Mouse (Mus musculus): ENCODE results near the gene Fgfr2. TPM values are rescaled to one million over a fixed set of nuclear protein-coding genes. Genes with fewer than 3 reads are reported as not detected.

The Fgfr2 gene
- polyA plus RNA-seq, 1 experiment from 2014 or later: 133 TPM

- Histone ChIP-seq H3K9me3 (ENCODE audit: control insufficient read depth, low read length) (no peaks in the 10 kb centered on the region), H3K27ac (ENCODE audit: low read depth, low read length) (no peak overlapping the region), H3K4me1 (ENCODE audit: control insufficient read depth, insufficient read depth, low read length) (peaks cover 18% of the 10 kb centered on the region)
Observed at GRCm38 (mm10) chr7:130715467-130715866, 2407.7 kb downstream of the Fgfr2 start.

GRCm38 (mm10) chr7:130713319-130713718, 2409.8 kb downstream of the Fgfr2 start:
- peaks cover 15% of the 10 kb centered on the region for H3K4me1 ChIP-seq (ENCODE audit: control insufficient read depth, insufficient read depth, low read length)
- no peaks in the 10 kb centered on the region for H3K9me3 ChIP-seq (ENCODE audit: control insufficient read depth, low read length)
- peaks cover 6% of the 10 kb centered on the region; the same call in 1 of the 2 replicates for H3K36me3 ChIP-seq (ENCODE audit: control insufficient read depth, insufficient read depth, low read length)
- no peaks in the 10 kb centered on the region for H3K27me3 ChIP-seq (ENCODE audit: control insufficient read depth, insufficient read depth, low read length)
- ATAC-seq (ENCODE audit: low FRiP score, low TSS enrichment): no peak
- no peak overlapping the region for H3K4me2 ChIP-seq (replicated peaks; ENCODE audit: low read depth, low read length)
- 73% methylated on average over 6 of the region's 6 CpGs for WGBS
- no peak overlapping the region for H3K9ac ChIP-seq (ENCODE audit: low read depth, low read length)
- no peak overlapping the region for H3K27ac ChIP-seq (ENCODE audit: low read depth, low read length)
- H3K4me3 ChIP-seq (ENCODE audit: low read length): no peak overlapping the region

More at GRCm38 (mm10) chr7:130715467-130715866, 2407.7 kb downstream of the Fgfr2 start:
- Histone ChIP-seq H3K36me3 (ENCODE audit: control insufficient read depth, insufficient read depth, low read length) (peaks cover 10% of the 10 kb centered on the region; the same call in 1 of the 2 replicates), H3K27me3 (ENCODE audit: control insufficient read depth, insufficient read depth, low read length) (no peaks in the 10 kb centered on the region), H3K4me2 (replicated peaks; ENCODE audit: low read depth, low read length) (no peak overlapping the region), H3K9ac (ENCODE audit: low read depth, low read length) (no peak overlapping the region), H3K4me3 (ENCODE audit: low read length) (no peak overlapping the region)
- ATAC-seq (ENCODE audit: low FRiP score, low TSS enrichment): no peak
- WGBS: 97% methylated on average over 3 of the region's 3 CpGs

DNA sequence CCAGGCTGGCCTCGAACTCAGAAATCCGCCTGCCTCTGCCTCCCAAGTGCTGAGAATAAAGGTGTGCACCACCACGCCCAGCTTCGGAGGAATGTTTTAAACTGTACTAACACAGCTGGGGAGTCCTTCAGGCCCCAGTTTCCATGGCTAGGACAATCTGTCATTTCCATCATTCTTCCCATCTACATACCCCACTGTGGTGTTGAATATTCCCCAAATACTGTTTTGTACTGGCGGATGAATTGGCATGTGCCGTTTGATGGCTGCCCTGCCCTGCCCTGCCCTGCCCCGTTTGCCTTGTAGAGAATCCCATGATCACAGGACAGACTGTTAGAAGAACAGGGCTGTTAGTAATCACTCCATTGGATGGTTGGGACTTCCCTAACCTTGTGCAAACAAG, 2411.3 kb downstream of the Fgfr2 start:
- H3K4me1 ChIP-seq (ENCODE audit: control insufficient read depth, insufficient read depth, low read length): peaks cover 21% of the 10 kb centered on the region
- H3K9ac ChIP-seq (ENCODE audit: low read depth, low read length): no peak overlapping the region
- H3K4me2 ChIP-seq (replicated peaks; ENCODE audit: low read depth, low read length): no peak overlapping the region
- no peak for ATAC-seq (ENCODE audit: low FRiP score, low TSS enrichment)
- H3K9me3 ChIP-seq (ENCODE audit: control insufficient read depth, low read length): no peaks in the 10 kb centered on the region
- no peak overlapping the region for H3K27ac ChIP-seq (ENCODE audit: low read depth, low read length)
- WGBS: 87% methylated on average over 7 of the region's 7 CpGs
- H3K27me3 ChIP-seq (ENCODE audit: control insufficient read depth, insufficient read depth, low read length): no peaks in the 10 kb centered on the region
- no peak overlapping the region for H3K4me3 ChIP-seq (ENCODE audit: low read length)
- H3K36me3 ChIP-seq (ENCODE audit: control insufficient read depth, insufficient read depth, low read length): peaks cover 2% of the 10 kb centered on the region; the same call in 1 of the 2 replicates

DNA sequence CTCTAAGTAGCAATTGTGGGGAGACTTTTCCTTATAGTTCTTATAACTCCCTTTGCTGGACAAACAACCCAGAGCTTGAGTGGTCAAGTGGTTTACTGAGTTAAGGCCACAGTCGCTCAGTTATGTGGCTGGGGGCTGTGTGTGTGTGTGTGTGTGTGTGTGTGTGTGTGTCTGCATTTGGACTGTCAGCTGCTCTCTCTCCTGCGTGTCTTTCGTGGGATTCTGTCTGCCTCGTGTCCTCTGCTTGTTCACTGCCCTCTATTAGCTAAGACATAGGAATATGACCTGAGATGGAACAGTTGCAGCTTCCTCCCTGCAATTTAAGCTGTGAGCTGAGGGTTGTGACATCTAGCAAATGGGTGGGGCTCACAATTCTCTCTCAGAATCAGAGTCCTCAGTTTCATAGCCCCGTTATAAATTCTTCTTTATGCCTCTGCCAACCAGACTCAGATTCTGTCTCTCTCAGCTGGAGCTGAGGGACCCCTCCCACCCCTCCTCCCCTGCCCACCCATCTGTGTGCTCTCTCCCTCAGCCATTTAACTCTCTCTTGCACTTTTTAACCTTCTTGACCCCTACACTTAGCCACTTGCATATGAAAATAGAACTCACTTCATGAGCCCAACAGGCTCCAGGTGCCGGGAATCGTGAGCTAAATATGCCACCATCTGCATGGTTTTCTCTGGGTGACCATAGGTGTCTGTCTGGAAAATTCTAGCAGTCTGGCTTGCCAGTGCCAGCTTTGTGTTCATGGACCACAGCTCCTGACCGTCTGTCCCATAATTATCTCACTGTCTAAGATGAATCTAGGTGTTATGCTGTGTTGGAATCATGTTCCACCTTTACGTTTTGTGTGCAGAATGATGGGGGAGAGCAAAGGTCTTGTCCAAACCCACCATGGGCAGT, 2413.5 kb downstream of the Fgfr2 start:
- Histone ChIP-seq H3K27ac (ENCODE audit: low read depth, low read length) (0 out of 2 replicates have a peak overlapping the region, but pooled peaks have one; percentile 14), H3K9ac (ENCODE audit: low read depth, low read length) (no peak overlapping the region), H3K27me3 (ENCODE audit: control insufficient read depth, insufficient read depth, low read length) (no peaks in the 10 kb centered on the region), H3K9me3 (ENCODE audit: control insufficient read depth, low read length) (no peaks in the 10 kb centered on the region), H3K4me1 (ENCODE audit: control insufficient read depth, insufficient read depth, low read length) (peaks cover 21% of the 10 kb centered on the region), H3K4me2 (replicated peaks; ENCODE audit: low read depth, low read length) (no peak overlapping the region), H3K36me3 (ENCODE audit: control insufficient read depth, insufficient read depth, low read length) (no peaks in the 10 kb centered on the region), H3K4me3 (ENCODE audit: low read length) (no peak overlapping the region)
- WGBS: 40% methylated on average over 9 of the region's 9 CpGs
- ATAC-seq (ENCODE audit: low FRiP score, low TSS enrichment): peak; percentile 14; the same call in 1 of the 2 replicates

- Histone ChIP-seq H3K9ac (ENCODE audit: low read depth, low read length) (no peak overlapping the region), H3K4me3 (ENCODE audit: low read length) (no peak overlapping the region), H3K27ac (ENCODE audit: low read depth, low read length) (peak overlapping the region; percentile 14; the same call in 1 of the 2 replicates), H3K9me3 (ENCODE audit: control insufficient read depth, low read length) (no peaks in the 10 kb centered on the region), H3K27me3 (ENCODE audit: control insufficient read depth, insufficient read depth, low read length) (no peaks in the 10 kb centered on the region), H3K4me1 (ENCODE audit: control insufficient read depth, insufficient read depth, low read length) (peaks cover 21% of the 10 kb centered on the region), H3K36me3 (ENCODE audit: control insufficient read depth, insufficient read depth, low read length) (no peaks in the 10 kb centered on the region), H3K4me2 (replicated peaks; ENCODE audit: low read depth, low read length) (no peak overlapping the region)
- ATAC-seq (ENCODE audit: low FRiP score, low TSS enrichment): peak; percentile 28; the same call in 1 of the 2 replicates
- 16% methylated on average over 9 of the region's 9 CpGs for WGBS
Observed at GRCm38 (mm10) chr7:130708940-130709339, 2414.2 kb downstream of the Fgfr2 start.

GRCm38 (mm10) chr7:130705230-130705629, 2417.9 kb downstream of the Fgfr2 start:
- no peaks in the 10 kb centered on the region for H3K9me3 ChIP-seq (ENCODE audit: control insufficient read depth, low read length)
- WGBS: 88% methylated on average over 2 of the region's 2 CpGs
- H3K4me2 ChIP-seq (replicated peaks; ENCODE audit: low read depth, low read length): no peak overlapping the region
- no peak overlapping the region for H3K4me3 ChIP-seq (ENCODE audit: low read length)
- peaks cover 8% of the 10 kb centered on the region; the same call in 1 of the 2 replicates for H3K36me3 ChIP-seq (ENCODE audit: control insufficient read depth, insufficient read depth, low read length)
- no peak overlapping the region for H3K27ac ChIP-seq (ENCODE audit: low read depth, low read length)
- no peaks in the 10 kb centered on the region for H3K27me3 ChIP-seq (ENCODE audit: control insufficient read depth, insufficient read depth, low read length)
- no peak for ATAC-seq (ENCODE audit: low FRiP score, low TSS enrichment)
- H3K4me1 ChIP-seq (ENCODE audit: control insufficient read depth, insufficient read depth, low read length): peaks cover 21% of the 10 kb centered on the region
- H3K9ac ChIP-seq (ENCODE audit: low read depth, low read length): no peak overlapping the region

GRCm38 (mm10) chr7:130701336-130701735, 2421.8 kb downstream of the Fgfr2 start:
- WGBS: 67% methylated on average over 1 of the region's 1 CpGs
- Histone ChIP-seq H3K27me3 (ENCODE audit: control insufficient read depth, insufficient read depth, low read length) (no peaks in the 10 kb centered on the region), H3K36me3 (ENCODE audit: control insufficient read depth, insufficient read depth, low read length) (peaks cover 8% of the 10 kb centered on the region; the same call in 1 of the 2 replicates), H3K4me3 (ENCODE audit: low read length) (no peak overlapping the region), H3K9ac (ENCODE audit: low read depth, low read length) (no peak overlapping the region), H3K4me1 (ENCODE audit: control insufficient read depth, insufficient read depth, low read length) (no peaks in the 10 kb centered on the region), H3K27ac (ENCODE audit: low read depth, low read length) (no peak overlapping the region), H3K4me2 (replicated peaks; ENCODE audit: low read depth, low read length) (no peak overlapping the region), H3K9me3 (ENCODE audit: control insufficient read depth, low read length) (no peaks in the 10 kb centered on the region)
- no peak for ATAC-seq (ENCODE audit: low FRiP score, low TSS enrichment)

GRCm38 (mm10) chr7:130698480-130698879, 2424.7 kb downstream of the Fgfr2 start:
- Histone ChIP-seq H3K27ac (ENCODE audit: low read depth, low read length) (no peak overlapping the region), H3K4me3 (ENCODE audit: low read length) (no peak overlapping the region), H3K36me3 (ENCODE audit: control insufficient read depth, insufficient read depth, low read length) (peaks cover 8% of the 10 kb centered on the region; the same call in 1 of the 2 replicates), H3K4me2 (replicated peaks; ENCODE audit: low read depth, low read length) (no peak overlapping the region), H3K9ac (ENCODE audit: low read depth, low read length) (no peak overlapping the region), H3K4me1 (ENCODE audit: control insufficient read depth, insufficient read depth, low read length) (peaks cover 22% of the 10 kb centered on the region), H3K9me3 (ENCODE audit: control insufficient read depth, low read length) (no peaks in the 10 kb centered on the region), H3K27me3 (ENCODE audit: control insufficient read depth, insufficient read depth, low read length) (no peaks in the 10 kb centered on the region)
- ATAC-seq (ENCODE audit: low FRiP score, low TSS enrichment): no peak

All from kidney, embryonic 14.5 days (tissue).